Mouse (Mus musculus): ENCODE measurements around the gene Cpm. TPM values are rescaled to one million over a fixed set of nuclear protein-coding genes. Genes with fewer than 3 reads are reported as not detected.

Gene Cpm
- polyA plus RNA-seq, 1 experiment from 2014 or later, result 4.7 TPM

DNA sequence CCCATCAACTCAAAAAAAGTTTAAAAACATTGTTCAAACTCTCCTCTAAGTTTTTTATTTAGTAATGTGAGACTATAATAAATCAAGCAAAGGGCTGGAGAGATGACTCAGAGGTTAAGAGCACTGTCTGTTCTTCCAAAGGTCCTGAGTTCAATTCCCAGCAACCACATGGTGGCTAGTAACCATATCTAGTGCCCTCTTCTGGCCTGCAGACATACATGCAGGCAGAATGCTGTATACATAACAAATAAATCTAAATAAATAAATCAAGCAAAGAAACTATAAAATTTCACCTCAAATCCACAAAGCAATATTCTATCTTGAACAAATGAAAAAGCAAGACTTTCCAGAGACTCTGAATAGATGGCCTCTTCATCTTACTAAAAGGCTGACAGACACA is 62.9 kb downstream of the Cpm start:
- no peaks in the 10 kb centered on the region for H3K27me3 ChIP-seq

GRCm38 (mm10) chr10:117692953-117693352 is 63.7 kb downstream of the Cpm start:
- no peak overlapping the region for H3K4me2 ChIP-seq
- no peaks in the 10 kb centered on the region for H3K9me3 ChIP-seq (replicated peaks)
- H3K4me3 ChIP-seq, result no peak overlapping the region
- no peaks in the 10 kb centered on the region for H3K27me3 ChIP-seq
- 96% methylated on average over 5 of the region's 5 CpGs for WGBS
- no peak overlapping the region for H3K27ac ChIP-seq
- no peak for ATAC-seq
- H3K36me3 ChIP-seq (ENCODE audit: poor library complexity, severe bottlenecking), result peaks cover 92% of the 10 kb centered on the region
- H3K4me1 ChIP-seq, result no peaks in the 10 kb centered on the region
- H3K9ac ChIP-seq, result no peak overlapping the region

More for the DNA sequence above, 62.9 kb downstream of the Cpm start:
- Histone ChIP-seq H3K9ac (no peak overlapping the region), H3K36me3 (ENCODE audit: poor library complexity, severe bottlenecking) (peaks cover 91% of the 10 kb centered on the region), H3K27ac (no peak overlapping the region), H3K4me2 (no peak overlapping the region), H3K9me3 (replicated peaks) (no peaks in the 10 kb centered on the region), H3K4me3 (no peak overlapping the region), H3K4me1 (no peaks in the 10 kb centered on the region)
- no peak for ATAC-seq

DNA sequence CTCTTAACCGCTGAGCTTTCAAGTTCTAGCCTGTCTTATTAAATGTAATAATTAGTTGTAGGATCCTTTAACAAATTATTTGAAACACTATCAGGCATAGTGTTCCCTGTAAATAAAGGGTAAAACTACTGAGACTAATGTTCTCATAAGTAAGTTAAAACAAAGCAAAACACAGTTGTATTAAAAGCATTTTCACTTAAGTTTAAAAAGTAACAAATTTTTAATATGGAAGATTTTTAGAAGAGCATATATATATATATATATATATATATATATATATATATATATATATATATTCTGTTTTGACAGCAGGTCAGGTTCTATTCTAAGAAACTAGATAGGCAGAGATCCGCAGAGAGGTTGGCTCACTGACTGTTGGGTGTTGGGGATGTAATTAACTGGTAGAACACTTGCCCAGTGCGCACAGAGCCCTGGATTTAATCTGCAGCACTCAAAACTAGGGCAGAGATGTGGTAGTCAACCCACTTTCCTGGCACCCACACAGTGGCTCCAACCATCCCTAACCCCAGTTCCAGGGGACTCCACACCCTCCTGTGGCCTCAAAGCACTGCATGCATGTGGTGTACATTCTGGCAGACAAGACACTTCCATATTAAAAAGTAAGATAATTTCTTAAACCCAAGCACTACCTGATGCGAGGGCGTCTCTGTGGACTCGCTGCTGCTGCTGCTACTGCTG is 65.1 kb downstream of the Cpm start:
- no peak overlapping the region for H3K9ac ChIP-seq
- 97% methylated on average over 6 of the region's 6 CpGs for WGBS
- no peak overlapping the region for H3K4me2 ChIP-seq
- H3K4me3 ChIP-seq, result no peak overlapping the region
- no peaks in the 10 kb centered on the region for H3K4me1 ChIP-seq
- H3K36me3 ChIP-seq (ENCODE audit: poor library complexity, severe bottlenecking), result peaks cover 93% of the 10 kb centered on the region
- no peaks in the 10 kb centered on the region for H3K9me3 ChIP-seq (replicated peaks)
- H3K27ac ChIP-seq, result no peak overlapping the region
- ATAC-seq, result no peak
- no peaks in the 10 kb centered on the region for H3K27me3 ChIP-seq

DNA sequence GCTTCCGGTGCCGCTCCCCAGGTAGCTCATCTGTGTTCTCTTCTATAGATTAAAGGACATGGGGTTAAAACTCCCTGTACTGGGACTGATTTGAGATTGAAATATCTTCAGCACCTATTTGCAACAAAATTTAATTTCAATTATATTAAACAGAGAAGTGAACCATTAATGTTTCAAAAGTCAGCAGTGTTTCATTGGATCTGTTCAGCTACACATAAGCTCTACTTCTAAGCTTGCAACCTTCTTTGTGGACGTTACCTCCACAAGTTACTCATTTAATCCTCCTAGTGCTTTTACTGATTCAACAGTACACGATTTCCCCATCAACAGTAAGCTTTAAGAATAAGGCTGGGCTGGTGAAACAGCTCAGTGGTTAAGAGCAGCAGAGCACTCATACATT is 65.7 kb downstream of the Cpm start:
- H3K9me3 ChIP-seq (replicated peaks), result no peaks in the 10 kb centered on the region
- no peak overlapping the region for H3K4me3 ChIP-seq
- ATAC-seq, result no peak
- H3K27ac ChIP-seq, result no peak overlapping the region
- 93% methylated on average over 4 of the region's 4 CpGs for WGBS
- peaks cover 94% of the 10 kb centered on the region for H3K36me3 ChIP-seq (ENCODE audit: poor library complexity, severe bottlenecking)
- H3K9ac ChIP-seq, result no peak overlapping the region
- H3K27me3 ChIP-seq, result no peaks in the 10 kb centered on the region
- no peaks in the 10 kb centered on the region for H3K4me1 ChIP-seq
- no peak overlapping the region for H3K4me2 ChIP-seq

DNA sequence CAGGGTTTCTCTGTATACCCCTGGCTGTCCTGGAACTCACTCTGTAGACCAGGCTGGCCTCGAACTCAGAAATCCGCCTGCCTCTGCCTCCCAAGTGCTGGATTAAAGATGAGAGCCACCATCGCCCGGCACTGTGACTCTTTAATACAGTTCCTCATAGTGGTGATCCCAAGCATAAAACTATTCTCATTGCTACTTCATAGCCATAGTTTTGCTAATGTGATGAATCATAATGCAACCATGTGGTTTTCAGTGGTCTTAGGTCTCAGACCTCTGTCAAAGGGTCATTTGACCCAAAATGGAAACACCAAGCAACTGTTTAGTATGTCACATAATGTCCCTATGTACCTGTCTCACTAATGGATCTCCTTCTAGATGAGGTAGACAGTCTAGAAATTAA is 66.3 kb downstream of the Cpm start:
- Histone ChIP-seq H3K27me3 (no peaks in the 10 kb centered on the region), H3K36me3 (ENCODE audit: poor library complexity, severe bottlenecking) (peaks cover 94% of the 10 kb centered on the region), H3K9me3 (replicated peaks) (no peaks in the 10 kb centered on the region), H3K4me1 (no peaks in the 10 kb centered on the region), H3K4me2 (no peak overlapping the region), H3K9ac (no peak overlapping the region), H3K4me3 (no peak overlapping the region), H3K27ac (no peak overlapping the region)
- WGBS, result 96% methylated on average over 4 of the region's 4 CpGs
- ATAC-seq, result no peak

DNA sequence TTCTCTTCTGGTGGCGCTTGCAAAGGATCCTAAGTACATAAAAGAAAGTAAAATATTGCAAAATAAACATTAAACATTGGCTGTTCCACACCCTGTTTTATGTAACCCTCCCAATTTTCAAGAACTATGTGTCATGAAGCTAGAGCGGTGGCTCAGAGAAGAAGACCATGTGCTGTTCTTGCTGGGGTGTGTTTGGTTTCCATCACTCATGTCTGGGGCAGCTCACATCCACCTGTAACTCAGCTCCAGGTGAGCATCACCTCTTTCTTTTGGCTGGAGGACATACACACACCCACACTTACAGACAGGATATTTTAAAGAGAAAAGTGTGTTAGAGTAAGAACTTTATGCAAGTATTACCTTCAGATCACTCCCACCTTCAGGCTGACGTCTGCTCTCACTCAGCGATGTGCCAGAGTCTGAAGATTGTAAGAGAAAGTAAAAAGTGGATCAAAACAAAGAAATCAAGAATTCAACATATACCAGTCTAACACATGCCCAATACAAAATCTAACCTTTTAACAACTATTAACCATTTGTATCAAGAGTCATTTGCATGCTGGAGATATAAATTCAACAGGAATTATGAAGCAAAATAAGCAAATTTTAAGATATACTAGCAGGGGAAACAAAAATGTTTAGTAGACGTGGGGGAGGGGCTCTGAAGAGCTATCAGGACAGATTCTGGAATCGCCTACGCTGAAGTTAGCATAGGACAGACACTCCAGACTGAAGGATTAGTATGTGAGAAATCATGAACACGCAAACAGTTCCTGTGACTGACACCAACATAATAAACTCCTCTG is 66.9 kb downstream of the Cpm start:
- no peaks in the 10 kb centered on the region for H3K9me3 ChIP-seq (replicated peaks)
- no peaks in the 10 kb centered on the region for H3K27me3 ChIP-seq
- H3K27ac ChIP-seq, result no peak overlapping the region
- peaks cover 94% of the 10 kb centered on the region for H3K36me3 ChIP-seq (ENCODE audit: poor library complexity, severe bottlenecking)
- ATAC-seq, result no peak
- H3K4me3 ChIP-seq, result no peak overlapping the region
- H3K4me1 ChIP-seq, result no peaks in the 10 kb centered on the region
- H3K4me2 ChIP-seq, result no peak overlapping the region
- 94% methylated on average over 8 of the region's 8 CpGs for WGBS
- no peak overlapping the region for H3K9ac ChIP-seq

DNA sequence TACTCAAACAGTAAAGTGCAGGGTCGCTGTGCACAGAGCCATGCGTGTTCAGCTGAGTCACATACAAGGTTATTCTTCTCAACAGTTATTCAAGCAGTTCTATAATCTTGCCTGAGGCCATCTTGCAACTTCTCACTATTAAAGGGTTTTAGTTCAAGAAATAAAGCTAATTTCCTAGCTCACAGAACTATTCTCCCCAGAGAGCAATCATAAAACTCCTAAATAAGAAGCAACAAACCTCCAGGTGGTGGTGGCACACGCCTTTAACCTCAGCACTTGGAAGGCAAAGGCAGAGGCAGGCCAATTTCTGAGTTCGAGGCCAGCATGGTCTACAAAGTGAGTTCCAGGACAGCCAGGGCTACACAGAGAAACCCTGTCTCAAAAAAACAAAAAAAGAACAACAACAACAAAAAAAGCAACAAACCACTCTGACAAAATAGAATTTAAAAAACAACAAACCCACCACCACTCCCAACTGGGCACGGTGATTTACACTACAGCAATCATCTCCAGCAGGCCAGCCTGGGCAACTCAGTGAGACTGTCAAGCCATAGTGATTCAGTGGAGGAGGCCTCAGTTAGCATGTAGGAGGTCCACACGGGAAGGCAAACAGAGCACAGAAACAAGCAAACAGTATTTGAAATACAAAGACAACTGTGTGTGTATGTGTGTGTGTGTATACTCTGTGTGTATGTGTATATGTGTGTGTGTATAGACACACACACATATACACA is 67.7 kb downstream of the Cpm start:
- Histone ChIP-seq H3K27me3 (no peaks in the 10 kb centered on the region), H3K27ac (no peak overlapping the region), H3K4me2 (no peak overlapping the region), H3K36me3 (ENCODE audit: poor library complexity, severe bottlenecking) (peaks cover 94% of the 10 kb centered on the region), H3K4me3 (no peak overlapping the region), H3K9me3 (replicated peaks) (no peaks in the 10 kb centered on the region), H3K4me1 (no peaks in the 10 kb centered on the region), H3K9ac (no peak overlapping the region)
- WGBS, result 95% methylated on average over 6 of the region's 6 CpGs
- ATAC-seq, result no peak

DNA sequence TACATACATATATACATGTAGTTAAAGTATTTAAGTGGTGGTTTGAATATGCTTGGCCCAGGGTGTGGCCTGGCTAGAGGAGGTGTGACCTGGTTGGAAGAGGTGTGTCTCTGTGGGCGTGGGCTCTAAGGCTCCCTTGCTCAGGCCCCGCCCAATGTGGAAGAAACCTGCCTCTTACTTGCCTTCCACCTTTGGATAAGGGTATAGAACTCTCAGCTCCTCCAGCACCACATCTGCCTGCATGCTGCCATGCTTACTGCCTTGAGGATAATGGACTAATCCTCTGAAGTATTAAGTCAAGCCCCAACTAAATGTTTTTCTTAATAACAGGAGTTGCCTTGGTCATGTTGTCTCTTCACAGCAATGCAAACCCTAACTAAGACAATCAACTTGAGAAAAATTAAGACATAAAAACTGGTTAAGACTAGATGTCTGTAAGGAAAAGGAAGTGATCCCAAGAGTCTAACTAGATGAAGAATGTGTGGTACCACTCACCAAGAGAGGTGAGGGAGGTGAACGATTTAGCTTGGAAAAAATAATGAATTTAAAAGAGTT is 68.3 kb downstream of the Cpm start:
- no peak overlapping the region for H3K9ac ChIP-seq
- ATAC-seq, result no peak
- H3K4me2 ChIP-seq, result no peak overlapping the region
- H3K4me3 ChIP-seq, result no peak overlapping the region
- H3K9me3 ChIP-seq (replicated peaks), result no peaks in the 10 kb centered on the region
- H3K27me3 ChIP-seq, result no peaks in the 10 kb centered on the region
- peaks cover 92% of the 10 kb centered on the region for H3K36me3 ChIP-seq (ENCODE audit: poor library complexity, severe bottlenecking)
- no peaks in the 10 kb centered on the region for H3K4me1 ChIP-seq
- 93% methylated on average over 3 of the region's 3 CpGs for WGBS
- no peak overlapping the region for H3K27ac ChIP-seq

GRCm38 (mm10) chr10:117698313-117699138 is 69.2 kb downstream of the Cpm start:
- H3K4me2 ChIP-seq, result no peak overlapping the region
- WGBS, result 97% methylated on average over 10 of the region's 10 CpGs

DNA sequence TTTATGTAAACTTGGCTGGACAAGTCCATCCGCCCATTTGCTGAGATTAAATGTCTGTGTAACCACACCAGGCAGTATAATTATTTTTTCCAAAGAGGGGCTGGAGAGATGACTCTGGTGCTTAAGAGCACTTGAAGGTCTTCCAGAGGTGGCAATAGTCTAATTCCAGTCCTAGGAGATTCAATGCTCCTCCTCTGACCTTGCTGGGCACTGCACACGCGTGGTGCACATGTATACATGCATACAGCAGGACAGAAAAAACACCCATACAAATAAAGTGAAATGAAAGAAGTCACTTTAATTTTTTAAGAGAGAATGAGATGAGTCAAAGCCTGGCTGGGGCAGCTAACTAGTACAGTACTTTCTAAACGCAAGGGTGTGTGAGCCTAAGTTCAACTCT is 70.6 kb downstream of the Cpm start:
- no peak overlapping the region for H3K9ac ChIP-seq
- H3K4me1 ChIP-seq, result no peaks in the 10 kb centered on the region
- H3K4me3 ChIP-seq, result no peak overlapping the region
- no peaks in the 10 kb centered on the region for H3K27me3 ChIP-seq
- over 99% methylated on average over 4 of the region's 4 CpGs for WGBS
- no peak overlapping the region for H3K4me2 ChIP-seq
- H3K9me3 ChIP-seq (replicated peaks), result no peaks in the 10 kb centered on the region
- peaks cover 96% of the 10 kb centered on the region for H3K36me3 ChIP-seq (ENCODE audit: poor library complexity, severe bottlenecking)
- no peak for ATAC-seq
- H3K27ac ChIP-seq, result no peak overlapping the region

More at GRCm38 (mm10) chr10:117698313-117699138, 69.2 kb downstream of the Cpm start:
- Histone ChIP-seq H3K4me1 (no peaks in the 10 kb centered on the region), H3K9ac (no peak overlapping the region), H3K27ac (no peak overlapping the region), H3K4me3 (no peak overlapping the region), H3K9me3 (replicated peaks) (no peaks in the 10 kb centered on the region), H3K27me3 (no peaks in the 10 kb centered on the region), H3K36me3 (ENCODE audit: poor library complexity, severe bottlenecking) (peaks cover 95% of the 10 kb centered on the region)
- no peak for ATAC-seq

- ATAC-seq, result no peak
- Histone ChIP-seq H3K4me2 (no peak overlapping the region), H3K9me3 (replicated peaks) (no peaks in the 10 kb centered on the region), H3K9ac (no peak overlapping the region), H3K4me3 (no peak overlapping the region), H3K4me1 (no peaks in the 10 kb centered on the region), H3K36me3 (ENCODE audit: poor library complexity, severe bottlenecking) (peaks cover 96% of the 10 kb centered on the region), H3K27me3 (no peaks in the 10 kb centered on the region), H3K27ac (no peak overlapping the region)
- 95% methylated on average over 1 of the region's 1 CpGs for WGBS
These were observed 71.2 kb downstream of the Cpm start for GRCm38 (mm10) chr10:117700450-117700849.
